Mouse (Mus musculus) cerebellum, adult 2 months (tissue): Measurements from ENCODE around the gene Ssc4d.

ENCODE experiments used
- CTCF ChIP-seq: fragments of 200-500 bp; IDR thresholded peaks from 2 replicates; pipeline ENCODE4 v1.5.1; 2011; ENCODE audit warnings: low read depth, mild to moderate bottlenecking, control low read depth, low read length, moderate library complexity, borderline replicate concordance; ENCODE audit not compliant: insufficient read depth
- POLR2A ChIP-seq: fragments of 200-500 bp; IDR thresholded peaks from 2 replicates; pipeline ENCODE4 v1.6.1; 2011; ENCODE audit warnings: low read length, control low read depth, borderline replicate concordance; ENCODE audit not compliant: insufficient read depth

DNA sequence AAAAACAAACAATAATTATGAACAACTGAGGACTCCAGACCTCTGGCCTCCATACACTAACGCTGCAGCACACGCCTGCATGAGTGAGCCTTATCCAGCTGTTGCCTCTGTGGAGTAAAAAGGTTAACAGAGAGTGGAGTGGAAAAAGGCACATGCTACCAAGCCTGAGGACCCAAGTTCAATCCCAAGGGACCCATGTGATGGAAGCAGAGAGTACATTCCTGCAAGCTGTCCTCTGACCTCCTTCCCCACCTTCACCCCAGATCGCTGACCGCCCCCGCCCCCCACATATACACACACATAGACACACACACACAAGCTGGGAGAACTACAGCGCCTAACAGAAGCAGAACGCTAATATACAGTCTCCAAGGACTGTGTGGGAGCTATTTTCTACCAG, 50.4 kb downstream of the Ssc4d start:
- no peak for TF ChIP-seq CTCF
- TF ChIP-seq POLR2A: no peak
